Mouse (Mus musculus) myocyte (in vitro differentiated cells): ENCODE measurements at regions not wholly inside any gene's neighbourhood (a gene's known extent, or its start where the extent isn't known, plus 50 kb on each side); places are given as distances from the start of the nearest gene placed in this dataset.

ENCODE experiments used
- H3K27me3 ChIP-seq: one replicate; pipeline ENCODE4 v1.6.1; 2011; ENCODE audit not compliant: control insufficient read depth, insufficient read depth, insufficient read length
- H3K36me3 ChIP-seq: one replicate; pipeline ENCODE4 v1.6.1; 2011; ENCODE audit not compliant: control insufficient read depth, insufficient read depth
- H3K4me2 ChIP-seq: one replicate; pipeline ENCODE4 v1.6.1; 2011; ENCODE audit warnings: low read depth, control low read depth
- H3K4me3 ChIP-seq: one replicate; pipeline ENCODE4 v1.5.1; 2011; ENCODE audit warnings: mild to moderate bottlenecking, control low read depth, moderate library complexity
- H3K79me2 ChIP-seq: one replicate; pipeline ENCODE4 v1.6.1; 2011; ENCODE audit not compliant: control insufficient read depth, insufficient read depth
- H3ac ChIP-seq: one replicate; pipeline ENCODE4 v1.6.1; 2011; ENCODE audit not compliant: control insufficient read depth, insufficient read length
- CEBPB ChIP-seq: IDR thresholded peaks from 2 replicates; pipeline ENCODE4 v1.6.1; 2011; ENCODE audit warnings: mild to moderate bottlenecking, moderate library complexity; ENCODE audit not compliant: poor library complexity, insufficient read depth, severe bottlenecking
- E2F4 ChIP-seq: IDR thresholded peaks from one replicate; pipeline ENCODE4 v1.6.1; 2011; ENCODE audit warnings: mild to moderate bottlenecking, control low read depth, moderate library complexity; ENCODE audit not compliant: insufficient read depth
- MAX ChIP-seq: IDR thresholded peaks from one replicate; pipeline ENCODE4 v1.6.1; 2011; ENCODE audit warnings: low read depth, mild to moderate bottlenecking, control low read depth
- MYOD1 ChIP-seq, 3 experiments: IDR thresholded peaks; one replicate each; pipeline ENCODE4 v1.6.1; 2011; ENCODE audit warnings: control low read depth in 2 of 3, low read depth in 2 of 3, mild to moderate bottlenecking in 2 of 3, moderate library complexity in 1 of 3; ENCODE audit not compliant: insufficient read length in 2 of 3, control insufficient read depth in 1 of 3
- MYOG ChIP-seq, 3 experiments: IDR thresholded peaks; one replicate each; pipeline ENCODE4 v1.6.1; 2011; ENCODE audit warnings: control low read depth in 2 of 3, low read depth in 2 of 3, mild to moderate bottlenecking in 2 of 3; ENCODE audit not compliant: insufficient read length in 2 of 3, control insufficient read depth in 1 of 3, insufficient read depth in 1 of 3
- POLR2A ChIP-seq: IDR thresholded peaks from one replicate; pipeline ENCODE4 v1.6.1; 2011; ENCODE audit warnings: low read depth, mild to moderate bottlenecking, control low read depth, moderate library complexity; ENCODE audit not compliant: insufficient read length
- POLR2AphosphoS2 ChIP-seq: IDR thresholded peaks from one replicate; pipeline ENCODE4 v1.6.1; 2011; ENCODE audit warnings: low read depth, control low read depth; ENCODE audit not compliant: insufficient read length
- REST ChIP-seq: IDR thresholded peaks from one replicate; pipeline ENCODE4 v1.6.1; 2011; ENCODE audit warnings: mild to moderate bottlenecking, control low read depth, moderate library complexity; ENCODE audit not compliant: insufficient read depth, insufficient read length
- SRF ChIP-seq: IDR thresholded peaks from one replicate; pipeline ENCODE4 v1.6.1; 2011; ENCODE audit warnings: low read depth; ENCODE audit not compliant: control insufficient read depth, insufficient read length
- TCF12 ChIP-seq: IDR thresholded peaks from one replicate; pipeline ENCODE4 v1.6.1; 2011; ENCODE audit warnings: mild to moderate bottlenecking, control low read depth; ENCODE audit not compliant: poor library complexity, insufficient read depth, severe bottlenecking
- TCF3 ChIP-seq: IDR thresholded peaks from one replicate; pipeline ENCODE4 v1.6.1; 2011; ENCODE audit warnings: low read depth, control low read depth; ENCODE audit not compliant: insufficient read length
- USF1 ChIP-seq: IDR thresholded peaks from one replicate; pipeline ENCODE4 v1.6.1; 2011; ENCODE audit warnings: low read depth, mild to moderate bottlenecking, control low read depth, moderate library complexity

GRCm38 (mm10) chr7:83431094-83431493 lies 153.6 kb upstream of the Tmc3 start:
- Histone ChIP-seq H3K79me2 (no peaks in the 10 kb centered on the region), H3ac (no peak overlapping the region), H3K4me3 (no peak overlapping the region), H3K27me3 (no peaks in the 10 kb centered on the region), H3K36me3 (no peaks in the 10 kb centered on the region), H3K4me2 (no peak overlapping the region)
- TF ChIP-seq REST: no peak
- no peak for TF ChIP-seq MAX
- TF ChIP-seq TCF3: no peak
- no peak for TF ChIP-seq TCF12
- no peak for TF ChIP-seq POLR2A
- no peak for TF ChIP-seq MYOD1 (IDR thresholded peaks at IDR 0.05; ENCODE audit: control insufficient read depth in 1 of 3, insufficient read length in 2 of 3, low read depth in 2 of 3)
- no peak for TF ChIP-seq CEBPB
- TF ChIP-seq POLR2AphosphoS2: no peak
- TF ChIP-seq SRF: no peak
- no peak for TF ChIP-seq USF1
- no peak for TF ChIP-seq MYOG (IDR thresholded peaks at IDR 0.05; ENCODE audit: control insufficient read depth in 1 of 3, insufficient read depth in 1 of 3, insufficient read length in 2 of 3, low read depth in 2 of 3)
- no peak for TF ChIP-seq E2F4

GRCm38 (mm10) chr7:83432843-83433242 lies 151.9 kb upstream of the Tmc3 start:
- no peak overlapping the region for H3ac ChIP-seq
- H3K36me3 ChIP-seq: no peaks in the 10 kb centered on the region
- no peaks in the 10 kb centered on the region for H3K79me2 ChIP-seq
- no peak for TF ChIP-seq MAX
- TF ChIP-seq TCF12: no peak
- TF ChIP-seq E2F4: no peak
- TF ChIP-seq USF1: no peak
- no peak for TF ChIP-seq TCF3
- TF ChIP-seq SRF: no peak
- TF ChIP-seq MYOD1 (IDR thresholded peaks at IDR 0.05; ENCODE audit: control insufficient read depth in 1 of 3, insufficient read length in 2 of 3, low read depth in 2 of 3): no peak
- no peak overlapping the region for H3K4me3 ChIP-seq
- H3K27me3 ChIP-seq: no peaks in the 10 kb centered on the region
- H3K4me2 ChIP-seq: no peak overlapping the region

- H3K4me2 ChIP-seq: no peak overlapping the region
- TF ChIP-seq CEBPB (no peak), E2F4 (no peak), POLR2A (no peak), TCF12 (no peak), MAX (no peak), MYOD1 (IDR thresholded peaks at IDR 0.05; ENCODE audit: control insufficient read depth in 1 of 3, insufficient read length in 2 of 3, low read depth in 2 of 3) (no peak), REST (no peak), SRF (no peak), USF1 (no peak), MYOG (IDR thresholded peaks at IDR 0.05; ENCODE audit: control insufficient read depth in 1 of 3, insufficient read depth in 1 of 3, insufficient read length in 2 of 3, low read depth in 2 of 3) (no peak), TCF3 (no peak), POLR2AphosphoS2 (no peak)
- H3K27me3 ChIP-seq: no peaks in the 10 kb centered on the region
- H3K36me3 ChIP-seq: no peaks in the 10 kb centered on the region
- H3K79me2 ChIP-seq: no peaks in the 10 kb centered on the region
- H3K4me3 ChIP-seq: no peak overlapping the region
- no peak overlapping the region for H3ac ChIP-seq
These were observed 150.6 kb upstream of the Tmc3 start for GRCm38 (mm10) chr7:83433959-83434715.

- Histone ChIP-seq H3K4me3 (no peak overlapping the region), H3K36me3 (no peaks in the 10 kb centered on the region), H3K4me2 (peak overlapping the region; percentile 0), H3K79me2 (no peaks in the 10 kb centered on the region), H3K27me3 (no peaks in the 10 kb centered on the region), H3ac (no peak overlapping the region)
- TF ChIP-seq POLR2A (no peak), E2F4 (no peak), TCF3 (no peak), USF1 (no peak), CEBPB (no peak), MYOD1 (IDR thresholded peaks at IDR 0.05; ENCODE audit: control insufficient read depth in 1 of 3, insufficient read length in 2 of 3, low read depth in 2 of 3) (no peak)
These were observed 146.0 kb upstream of the Tmc3 start for GRCm38 (mm10) chr7:83438538-83439393.
